Mouse (Mus musculus) lung, embryonic 16.5 days (tissue): Measurements from ENCODE around the gene Tmem92. TPM values are rescaled to one million over a fixed set of nuclear protein-coding genes. Genes with fewer than 3 reads are reported as not detected.
"Not testable (repeated sequence)": the region's sequence is repeated elsewhere in the genome, so short reads cannot be mapped to it uniquely, and the experiment has no call there.

ENCODE experiments used
- ATAC-seq: fragments of 200-750 bp; cut with Nextera tagmentation; 2 replicates; pipeline ENCODE4 v1.8.0; 2017; ENCODE audit warnings: low read depth, mild to moderate bottlenecking, moderate library complexity
- H3K27ac ChIP-seq: fragments of 300-500 bp; sonication (generic); 2 replicates; pipeline ENCODE4 v1.5.1; 2014; ENCODE audit warnings: mild to moderate bottlenecking, control low read depth, low read length
- H3K27me3 ChIP-seq: fragments of 300-500 bp; sonication (generic); 2 replicates; pipeline ENCODE4 v1.6.1; 2014; ENCODE audit warnings: low read depth, low read length, mixed read lengths; ENCODE audit not compliant: control insufficient read depth, insufficient read depth
- H3K36me3 ChIP-seq: fragments of 300-500 bp; sonication (generic); 2 replicates; pipeline ENCODE4 v1.6.1; 2014; ENCODE audit warnings: low read length; ENCODE audit not compliant: control insufficient read depth, insufficient read depth
- H3K4me1 ChIP-seq: fragments of 300-500 bp; sonication (generic); replicated peaks from 2 replicates; pipeline ENCODE4 v1.6.1; 2014; ENCODE audit warnings: low read length, mixed read lengths; ENCODE audit not compliant: control insufficient read depth, insufficient read depth
- H3K4me2 ChIP-seq: fragments of 300-500 bp; sonication (generic); 2 replicates; pipeline ENCODE4 v1.6.1; 2014; ENCODE audit warnings: low read depth, low read length, control low read depth
- H3K4me3 ChIP-seq: fragments of 300-500 bp; sonication (generic); 2 replicates; pipeline ENCODE4 v1.5.1; 2014; ENCODE audit warnings: mild to moderate bottlenecking, low read length, control low read depth
- H3K9ac ChIP-seq: fragments of 300-500 bp; sonication (generic); 2 replicates; pipeline ENCODE4 v1.6.1; 2014; ENCODE audit warnings: low read length, control low read depth
- H3K9me3 ChIP-seq: fragments of 300-500 bp; sonication (generic); 2 replicates; pipeline ENCODE4 v1.6.1; 2016; ENCODE audit warnings: low read length; ENCODE audit not compliant: control insufficient read depth
- WGBS: fragments of 180-500 bp; shearing (Covaris S2); extraction: QIAGEN DNeasy Blood & Tissue Kit; methylation state at CpG from one replicate; pipeline ENCODE4 v1.1.7; 2014; 5-methylcytosine and 5-hydroxymethylcytosine counted together
- polyA plus RNA-seq: library from polyadenylated mRNA; unstranded; fragments of >200 nt; fragmentation: Nextera tagmentation; extraction: Ambion mirVana; gene quantifications from 2 replicates; pipeline ENCODE4 v1.2.1, GENCODE M21; 2015

Gene Tmem92
- polyA plus RNA-seq = not detected in 2 replicates

DNA sequence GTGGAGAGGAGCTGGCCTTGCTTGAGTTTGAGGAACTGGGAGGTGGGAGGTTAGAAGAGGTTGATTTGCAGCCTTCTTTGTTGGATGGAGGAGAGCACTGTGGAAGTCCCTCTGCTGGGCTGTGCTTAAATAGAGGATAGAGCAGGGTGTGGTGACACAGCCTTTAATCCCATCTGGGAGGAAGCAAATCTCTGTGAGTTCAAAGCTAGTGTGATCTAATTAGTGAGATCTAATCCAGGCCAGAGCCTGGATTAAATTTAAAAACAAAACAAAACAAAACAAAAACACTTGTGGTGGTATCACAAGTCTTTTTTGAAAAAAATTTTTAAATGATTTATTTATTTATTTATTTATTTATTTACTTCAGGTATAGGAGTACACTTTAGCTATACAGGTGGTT, at the start of gene Tmem92:
Tmem92 (minus strand) TSS at position 101 of the 400 bp plus-strand sequence.
- Histone ChIP-seq H3K4me2 (no peak within 1 kb of the TSS), H3K9ac (no peak within 1 kb of the TSS), H3K27me3 (no peaks in the 10 kb centered on the region), H3K4me1 (no peaks in the 10 kb centered on the region), H3K4me3 (no peak within 1 kb of the TSS), H3K27ac (no peak within 1 kb of the TSS), H3K9me3 (no peaks in the 10 kb centered on the region), H3K36me3 (no peaks in the 10 kb centered on the region)
- ATAC-seq = no peak

DNA sequence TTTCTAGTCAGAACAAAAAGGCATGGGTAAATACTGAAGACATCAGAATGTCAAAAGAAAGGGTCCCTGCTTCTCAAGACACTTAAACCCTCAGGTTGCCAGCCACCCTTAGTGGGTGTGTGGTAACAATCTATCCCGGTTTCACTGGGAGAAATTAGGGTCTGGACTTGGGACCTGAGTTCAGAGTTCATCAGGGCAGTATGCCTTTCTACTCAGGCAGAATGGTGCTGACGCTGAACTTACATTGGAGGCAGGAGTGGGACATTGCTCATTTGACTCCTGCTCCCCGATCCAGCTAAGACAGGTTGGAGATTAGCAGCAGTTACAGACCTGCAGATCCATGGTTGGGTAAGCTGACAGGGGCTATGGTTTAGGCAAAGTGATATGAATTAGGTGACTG, 46.5 kb upstream of the Tmem92 start:
- H3K4me3 ChIP-seq = no peak overlapping the region
- 53% methylated on average over 3 of the region's 3 CpGs for WGBS
- no peaks in the 10 kb centered on the region for H3K27me3 ChIP-seq
- no peak overlapping the region for H3K9ac ChIP-seq
- no peaks in the 10 kb centered on the region for H3K9me3 ChIP-seq
- no peak overlapping the region for H3K4me2 ChIP-seq
- H3K27ac ChIP-seq = no peak overlapping the region
- H3K4me1 ChIP-seq = no peaks in the 10 kb centered on the region
- no peaks in the 10 kb centered on the region for H3K36me3 ChIP-seq
- ATAC-seq = no peak

DNA sequence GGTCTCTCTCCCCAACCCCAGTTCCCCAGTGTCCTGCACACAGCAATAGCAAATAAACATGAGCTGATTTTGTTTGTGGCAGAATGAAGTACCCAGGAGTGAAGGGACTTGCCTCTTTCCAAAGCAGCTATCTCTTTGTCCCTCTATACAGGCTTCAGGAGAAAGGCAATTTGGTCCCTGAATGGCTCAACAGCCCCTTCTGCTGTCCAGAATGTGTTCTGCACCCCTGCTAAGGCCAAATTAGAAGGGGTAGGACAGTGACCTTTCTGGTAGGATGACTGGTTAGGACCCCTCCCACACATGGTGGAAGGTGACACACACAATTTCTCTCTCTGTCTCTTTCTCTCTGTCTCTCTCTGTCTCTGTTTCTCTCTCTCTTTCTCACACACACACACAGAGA, 36.9 kb upstream of the Tmem92 start:
- H3K4me1 ChIP-seq, H3K27me3 ChIP-seq, H3K9ac ChIP-seq, H3K9me3 ChIP-seq, H3K36me3 ChIP-seq, H3K4me2 ChIP-seq, H3K27ac ChIP-seq, H3K4me3 ChIP-seq, ATAC-seq: not testable (repeated sequence)

DNA sequence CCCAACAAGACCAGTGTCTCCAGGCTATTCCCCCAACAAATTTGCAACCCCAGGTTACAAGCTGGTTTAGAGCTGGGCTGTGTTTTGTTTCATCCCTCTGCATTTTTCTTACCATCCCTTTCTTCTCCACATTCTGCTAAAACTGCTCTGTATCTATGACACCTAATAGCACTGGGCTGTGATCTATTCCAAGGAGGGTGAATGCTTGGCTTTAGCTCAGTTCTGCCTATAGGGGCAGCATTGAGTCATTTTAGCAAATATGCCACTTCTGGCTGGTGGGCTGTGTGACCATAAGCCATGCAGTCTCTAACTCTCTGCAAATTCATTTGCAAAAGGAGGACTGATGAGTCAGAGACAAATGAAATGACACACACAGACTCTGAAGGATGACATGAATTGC, 36.4 kb upstream of the Tmem92 start:
- not testable (repeated sequence) for H3K36me3 ChIP-seq, H3K9ac ChIP-seq, ATAC-seq, H3K27me3 ChIP-seq, H3K4me3 ChIP-seq, H3K4me2 ChIP-seq, H3K27ac ChIP-seq, H3K9me3 ChIP-seq, H3K4me1 ChIP-seq

DNA sequence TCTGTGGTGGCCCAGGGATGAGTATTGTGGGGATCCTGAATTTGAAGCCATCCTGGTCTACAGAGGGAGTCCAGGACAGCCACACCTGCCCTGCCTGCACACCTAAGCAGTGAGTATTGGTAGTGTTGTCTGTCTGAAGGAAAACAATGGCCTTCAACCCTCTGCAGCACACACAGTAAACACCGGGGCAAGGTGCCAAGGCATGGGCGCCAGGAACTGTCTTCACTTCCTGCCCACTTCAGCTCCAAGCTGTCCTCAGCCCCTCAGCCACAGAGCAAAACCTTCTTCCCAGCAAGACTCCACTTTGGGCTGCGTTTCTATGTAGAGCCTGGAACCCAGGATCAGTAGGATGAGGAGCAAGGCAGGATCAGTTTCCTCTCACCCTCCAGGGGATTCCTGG, 29.0 kb upstream of the Tmem92 start:
- not testable (repeated sequence) for H3K4me1 ChIP-seq, H3K27ac ChIP-seq, H3K4me2 ChIP-seq, ATAC-seq, H3K27me3 ChIP-seq, H3K9ac ChIP-seq, H3K9me3 ChIP-seq, H3K4me3 ChIP-seq, H3K36me3 ChIP-seq
- WGBS = 35% methylated on average over 2 of the region's 3 CpGs

DNA sequence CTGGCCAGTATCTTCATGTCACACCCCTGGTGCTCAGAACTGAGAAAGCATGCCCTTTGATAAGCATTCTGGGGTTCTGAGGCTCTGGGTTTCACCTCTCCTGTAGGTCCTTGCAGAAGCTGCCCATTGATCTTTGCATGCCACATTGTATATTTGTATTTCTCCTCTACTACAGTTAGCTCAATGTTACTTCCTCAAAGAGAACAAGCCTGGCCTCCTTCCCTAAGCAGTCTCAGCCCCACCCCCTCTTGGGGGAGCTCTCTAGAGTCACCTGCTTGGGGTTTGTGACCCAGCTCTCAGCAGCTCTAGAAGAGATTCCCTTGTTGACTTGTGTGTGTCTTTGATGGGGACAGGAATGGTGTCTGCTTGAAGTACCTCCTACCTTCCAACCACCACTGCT, 9.2 kb upstream of the Tmem92 start:
- Histone ChIP-seq H3K27me3 (no peaks in the 10 kb centered on the region), H3K9ac (no peak overlapping the region), H3K4me2 (no peak overlapping the region), H3K4me3 (no peak overlapping the region), H3K9me3 (no peaks in the 10 kb centered on the region), H3K36me3 (no peaks in the 10 kb centered on the region), H3K4me1 (no peaks in the 10 kb centered on the region), H3K27ac (no peak overlapping the region)
- no peak for ATAC-seq

DNA sequence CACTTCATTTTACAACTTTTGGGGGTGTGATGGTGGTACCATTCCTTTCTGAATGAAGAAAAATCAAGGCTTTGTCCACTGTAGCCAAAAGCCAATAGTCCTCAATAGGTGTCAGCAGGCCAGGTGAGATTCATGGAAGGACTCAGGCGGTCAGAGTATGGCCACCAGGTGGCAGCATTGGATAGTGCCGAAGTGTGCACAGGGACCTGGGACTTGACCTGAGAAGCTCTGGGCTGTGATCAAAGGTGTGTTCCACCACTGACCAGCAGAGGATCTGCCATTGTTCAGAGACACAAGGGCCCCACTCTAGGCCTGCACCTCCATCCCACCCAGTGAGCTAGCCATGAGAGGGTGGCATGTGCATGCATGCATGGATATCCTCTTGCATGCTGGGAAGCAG, 2.7 kb upstream of the Tmem92 start:
- Histone ChIP-seq H3K9ac (no peak overlapping the region), H3K27me3 (no peaks in the 10 kb centered on the region), H3K36me3 (no peaks in the 10 kb centered on the region), H3K4me2 (no peak overlapping the region), H3K9me3 (no peaks in the 10 kb centered on the region), H3K4me1 (no peaks in the 10 kb centered on the region), H3K4me3 (no peak overlapping the region), H3K27ac (no peak overlapping the region)
- ATAC-seq = peak; percentile 43; the same call in 1 of the 2 replicates
- WGBS = 3% methylated on average over 2 of the region's 2 CpGs

DNA sequence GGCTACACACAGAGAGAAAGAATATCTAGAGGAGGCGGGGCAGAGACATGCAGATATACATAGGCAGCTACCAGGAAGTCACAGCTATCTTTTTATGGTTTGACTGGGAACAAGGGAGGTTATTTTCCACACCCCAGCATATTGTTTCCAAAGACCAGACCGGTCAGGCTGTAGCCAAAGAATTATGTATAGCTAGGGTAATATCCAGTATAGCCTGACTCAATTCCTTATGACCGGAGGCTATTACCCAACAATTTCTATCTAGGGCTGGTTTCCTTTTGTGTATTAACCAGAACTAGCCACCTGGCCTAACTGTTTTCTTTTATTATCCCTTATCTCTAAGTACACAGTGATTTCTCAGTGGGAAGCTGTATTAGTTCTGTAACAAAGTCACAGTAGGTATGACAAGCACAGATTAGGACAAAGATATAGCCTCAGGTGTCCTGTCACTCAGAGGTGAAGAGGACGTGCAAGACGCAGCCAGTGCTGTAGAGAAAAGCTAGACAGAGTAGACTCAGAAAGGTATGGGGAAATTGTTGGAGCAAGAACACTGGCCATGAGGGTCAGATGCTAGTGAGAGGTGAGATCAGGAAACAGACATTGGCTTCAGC, 7.5 kb downstream of the Tmem92 start:
- Histone ChIP-seq H3K36me3 (no peaks in the 10 kb centered on the region), H3K4me2 (no peak overlapping the region), H3K4me3 (no peak overlapping the region), H3K9ac (no peak overlapping the region), H3K27me3 (no peaks in the 10 kb centered on the region), H3K9me3 (no peaks in the 10 kb centered on the region), H3K4me1 (no peaks in the 10 kb centered on the region), H3K27ac (no peak overlapping the region)
- WGBS = 83% methylated on average over 5 of the region's 5 CpGs
- ATAC-seq = no peak

DNA sequence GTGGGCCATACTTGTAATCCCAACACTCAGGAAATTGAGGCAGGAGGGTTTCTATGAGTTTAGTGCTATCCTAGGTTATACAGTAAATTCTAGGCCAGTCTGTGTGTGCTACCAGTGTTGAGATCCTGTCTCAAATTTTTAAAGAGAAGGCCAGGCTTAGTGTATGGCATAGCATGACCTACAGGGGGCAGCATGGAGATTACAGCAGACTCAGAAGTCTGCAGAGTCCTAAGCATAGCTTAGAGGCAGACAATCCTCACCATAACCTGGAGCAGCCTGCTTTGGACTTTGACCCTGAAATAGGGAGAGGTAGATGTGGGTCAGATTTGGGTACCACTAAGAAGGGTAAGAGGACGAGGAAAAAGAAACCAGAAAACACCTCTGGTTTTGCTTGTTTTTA, 8.7 kb downstream of the Tmem92 start:
- WGBS = 76% methylated on average over 1 of the region's 1 CpGs
- no peaks in the 10 kb centered on the region for H3K4me1 ChIP-seq
- H3K36me3 ChIP-seq = no peaks in the 10 kb centered on the region
- H3K4me3 ChIP-seq = no peak overlapping the region
- no peaks in the 10 kb centered on the region for H3K27me3 ChIP-seq
- no peak for ATAC-seq
- no peak overlapping the region for H3K9ac ChIP-seq
- no peak overlapping the region for H3K4me2 ChIP-seq
- no peaks in the 10 kb centered on the region for H3K9me3 ChIP-seq
- H3K27ac ChIP-seq = no peak overlapping the region

DNA sequence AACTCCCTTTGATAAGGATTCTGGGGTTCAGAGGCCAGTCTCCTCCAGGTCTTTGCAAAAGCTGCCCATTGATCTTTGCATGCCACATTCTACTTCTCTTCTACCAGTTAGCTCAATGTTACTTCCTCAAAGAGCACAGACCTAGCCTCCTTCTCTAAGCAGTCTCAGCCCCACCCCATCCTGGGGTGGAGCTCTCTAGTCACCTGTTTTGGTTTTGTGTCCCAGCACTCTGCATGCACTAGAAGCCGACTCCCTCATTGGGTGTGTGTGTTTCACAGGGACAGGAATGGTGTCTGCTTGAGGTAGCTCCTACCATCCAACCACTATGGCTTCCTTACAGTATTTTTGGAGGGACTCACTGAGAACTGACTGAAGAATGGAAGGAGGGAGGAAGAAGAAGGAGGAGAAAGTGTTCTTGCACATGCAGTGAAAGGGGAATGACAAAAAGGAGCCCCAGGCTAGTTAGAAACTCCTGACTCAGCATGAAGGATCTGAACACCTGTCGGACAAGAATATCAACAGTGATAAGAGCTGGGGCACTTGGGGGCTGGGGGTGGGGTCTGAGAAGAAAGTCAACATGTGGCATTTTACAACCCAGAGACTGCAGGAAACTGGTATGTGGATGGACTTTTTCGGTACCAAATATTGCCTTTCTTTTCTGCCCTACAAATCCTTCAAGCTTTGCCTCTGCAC, 10.0 kb downstream of the Tmem92 start:
- no peak overlapping the region for H3K4me3 ChIP-seq
- no peak overlapping the region for H3K9ac ChIP-seq
- no peak overlapping the region for H3K4me2 ChIP-seq
- WGBS = 50% methylated on average over 3 of the region's 3 CpGs
- H3K4me1 ChIP-seq = no peaks in the 10 kb centered on the region
- H3K36me3 ChIP-seq = no peaks in the 10 kb centered on the region
- no peak for ATAC-seq
- H3K9me3 ChIP-seq = no peaks in the 10 kb centered on the region
- H3K27me3 ChIP-seq = no peaks in the 10 kb centered on the region
- H3K27ac ChIP-seq = no peak overlapping the region
